Mouse (Mus musculus) thymus, postnatal 10 days (tissue): ENCODE measurements at regions not wholly inside any gene's neighbourhood (a gene's known extent, or its start where the extent isn't known, plus 50 kb on each side); places are given as distances from the start of the nearest gene placed in this dataset.

Experiments used
- DNase-seq, 2 experiments: peaks; one replicate each; pipeline ENCODE4 v3.0.0; 2021; ENCODE audit warnings: low spot score in 2 of 2

DNA sequence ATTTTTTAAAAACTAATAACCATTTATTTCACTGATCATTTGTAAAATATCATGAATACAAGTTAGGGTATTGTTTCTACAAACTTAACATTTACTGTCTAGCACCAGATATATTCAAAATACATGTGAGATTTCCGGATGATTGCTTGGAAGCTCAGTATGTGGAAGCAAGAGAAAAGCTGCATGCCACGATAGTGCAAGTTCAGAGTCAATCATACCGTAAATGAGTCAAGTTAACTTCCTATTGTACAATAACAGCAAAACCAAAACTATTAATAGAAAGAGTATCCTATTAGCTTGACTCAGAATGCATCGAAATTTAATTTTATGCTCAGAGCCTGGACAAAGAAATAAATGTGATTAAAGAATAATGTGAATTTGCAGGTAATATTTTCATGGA lies 1284.6 kb upstream of the Cited2 start:
- DNase-seq: no peak

DNA sequence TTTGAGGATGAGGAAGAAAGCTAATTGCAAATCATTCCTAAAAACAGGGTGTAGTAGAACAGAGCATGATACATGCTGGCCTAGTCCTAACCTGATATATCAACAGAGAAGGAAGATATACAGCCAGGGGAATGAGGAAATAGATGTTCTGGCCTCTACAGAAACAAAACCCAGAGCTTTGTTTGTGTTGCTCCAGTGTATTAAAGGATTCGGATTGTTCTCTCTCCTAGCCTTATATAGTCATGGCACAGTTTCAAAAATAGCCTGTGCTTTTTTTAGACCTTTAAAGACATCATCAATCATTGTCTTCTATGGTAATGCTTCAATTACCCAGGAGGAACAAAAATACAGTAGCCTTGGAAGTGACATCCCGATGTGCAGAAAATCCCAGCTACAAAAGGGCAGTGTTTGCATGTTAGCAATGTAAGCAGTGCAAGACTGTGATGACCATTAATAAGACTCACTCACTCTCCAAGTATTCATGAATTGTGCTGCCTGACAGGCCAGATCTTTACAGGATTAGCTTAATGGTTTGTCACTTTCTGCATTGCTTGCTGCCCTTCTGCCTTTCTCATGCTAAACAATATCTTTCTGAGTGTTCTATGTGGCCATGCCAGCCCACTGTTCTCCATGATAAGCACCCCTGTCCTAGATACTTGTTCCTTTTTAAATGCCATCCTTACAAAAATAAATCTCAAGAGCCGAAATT lies 1281.9 kb upstream of the Cited2 start:
- DNase-seq: no peak

GRCm38 (mm10) chr10:16441661-16442072 lies 1281.4 kb upstream of the Cited2 start:
- no peak for DNase-seq

- DNase-seq: no peak
These were observed 1279.1 kb upstream of the Cited2 start for GRCm38 (mm10) chr10:16443901-16444300.

DNA sequence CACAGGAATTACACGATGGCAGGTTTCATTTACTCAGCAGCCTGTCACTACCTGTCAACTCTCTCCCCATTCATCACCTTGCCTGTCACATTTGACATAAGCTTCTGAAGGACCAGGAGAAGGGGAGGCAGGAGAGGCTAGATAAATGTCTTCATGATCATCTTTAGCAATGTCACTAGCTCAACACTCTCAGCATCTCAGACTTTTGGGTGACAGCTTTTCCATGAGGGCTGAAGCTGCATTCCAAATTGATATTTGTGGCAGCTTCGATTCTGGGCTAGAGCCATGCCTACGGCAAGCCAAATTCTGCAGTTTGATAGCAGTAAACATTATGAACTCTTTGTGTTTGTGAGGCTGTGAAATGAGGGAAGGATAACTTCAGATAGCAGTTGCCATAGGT lies 1255.1 kb upstream of the Cited2 start:
- DNase-seq: no peak

DNA sequence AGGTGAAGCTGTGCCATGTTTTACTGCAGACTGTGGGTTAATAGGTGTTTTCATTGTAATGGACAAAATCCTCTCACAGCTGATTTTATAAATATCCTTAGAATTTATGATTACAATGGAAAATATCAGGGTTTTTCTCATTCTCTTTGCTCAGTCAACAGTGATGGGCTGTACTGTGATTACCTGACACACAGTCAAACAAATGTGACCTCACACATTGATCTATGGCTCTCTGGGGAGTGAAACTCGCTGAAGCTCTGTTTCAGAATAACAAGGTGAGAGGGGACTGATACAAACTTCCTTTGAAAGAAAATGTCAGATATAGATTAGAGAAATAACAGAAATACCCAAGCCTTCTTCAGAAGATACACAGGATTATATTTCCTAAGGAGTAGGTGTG lies 1253.3 kb upstream of the Cited2 start:
- no peak for DNase-seq

GRCm38 (mm10) chr10:16473952-16474521 lies 1249.0 kb upstream of the Cited2 start:
- no peak for DNase-seq

GRCm38 (mm10) chr10:16498580-16498979 lies 1224.4 kb upstream of the Cited2 start:
- DNase-seq: no peak

- no peak for DNase-seq
These were observed 1215.3 kb upstream of the Cited2 start for GRCm38 (mm10) chr10:16507681-16508080.

- DNase-seq: no peak
These were observed 1214.9 kb upstream of the Cited2 start for GRCm38 (mm10) chr10:16508161-16508560.

- DNase-seq: no peak
These were observed 1208.4 kb upstream of the Cited2 start for GRCm38 (mm10) chr10:16514656-16515055.

GRCm38 (mm10) chr10:16521895-16522294 lies 1201.1 kb upstream of the Cited2 start:
- no peak for DNase-seq

GRCm38 (mm10) chr10:16524101-16524500 lies 1198.9 kb upstream of the Cited2 start:
- no peak for DNase-seq

DNA sequence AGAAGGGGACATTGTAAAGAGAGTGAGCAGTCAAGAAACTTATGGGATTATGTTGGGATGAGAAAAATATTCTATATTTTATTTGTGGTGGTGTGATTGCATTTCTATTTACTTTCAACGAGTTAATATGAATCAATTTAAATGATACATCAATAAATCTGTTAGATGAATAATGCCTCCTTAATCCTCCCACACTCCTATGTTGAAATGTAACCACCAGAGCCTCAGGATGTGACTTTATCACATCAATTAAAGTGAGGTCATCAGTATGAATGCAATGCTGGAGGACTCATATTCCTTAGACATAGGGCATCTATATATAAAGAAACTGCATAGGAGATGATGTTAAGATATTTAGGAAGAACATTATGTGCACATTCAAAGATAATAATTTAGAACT lies 1195.3 kb upstream of the Cited2 start:
- no peak for DNase-seq

DNA sequence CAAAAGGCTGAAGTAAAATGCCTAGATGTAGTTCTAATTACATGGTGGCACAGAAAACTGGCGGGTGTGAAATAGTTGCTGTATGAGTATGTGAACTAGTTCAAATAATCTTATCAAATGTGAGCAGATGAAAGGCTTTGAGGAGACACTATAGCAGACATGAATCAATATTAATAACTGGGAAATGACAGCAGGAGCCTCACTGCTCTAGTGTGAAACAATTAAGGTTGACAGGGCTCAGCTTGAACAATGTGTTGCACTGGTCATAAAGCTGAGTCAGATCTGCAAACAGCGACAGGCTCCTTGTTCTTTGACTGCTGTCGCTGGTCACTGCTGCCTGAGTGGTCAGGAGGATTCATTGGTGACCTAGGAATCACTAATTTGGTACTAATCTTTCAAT lies 1185.4 kb upstream of the Cited2 start:
- no peak for DNase-seq

DNA sequence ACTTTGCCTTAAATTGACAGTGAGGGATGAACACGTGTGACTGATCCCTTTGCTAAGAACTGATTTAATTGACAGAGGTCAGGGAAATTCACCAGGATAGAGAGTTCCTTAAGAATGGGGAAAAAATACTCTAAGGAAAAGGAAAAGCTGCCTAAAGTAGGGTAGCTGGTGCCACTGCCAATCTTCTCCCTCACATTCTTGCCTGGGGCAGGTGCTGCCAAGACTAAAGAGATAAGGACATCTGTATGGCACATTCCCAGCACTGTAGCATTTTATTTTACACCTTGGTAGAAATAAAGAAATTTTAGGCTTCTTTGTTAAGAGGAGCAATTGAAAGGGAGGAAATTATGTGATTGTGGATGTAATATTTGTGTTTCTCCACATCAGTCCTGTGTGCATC lies 1184.6 kb upstream of the Cited2 start:
- no peak for DNase-seq

- no peak for DNase-seq
These were observed 1177.6 kb upstream of the Cited2 start for GRCm38 (mm10) chr10:16545445-16545844.

DNA sequence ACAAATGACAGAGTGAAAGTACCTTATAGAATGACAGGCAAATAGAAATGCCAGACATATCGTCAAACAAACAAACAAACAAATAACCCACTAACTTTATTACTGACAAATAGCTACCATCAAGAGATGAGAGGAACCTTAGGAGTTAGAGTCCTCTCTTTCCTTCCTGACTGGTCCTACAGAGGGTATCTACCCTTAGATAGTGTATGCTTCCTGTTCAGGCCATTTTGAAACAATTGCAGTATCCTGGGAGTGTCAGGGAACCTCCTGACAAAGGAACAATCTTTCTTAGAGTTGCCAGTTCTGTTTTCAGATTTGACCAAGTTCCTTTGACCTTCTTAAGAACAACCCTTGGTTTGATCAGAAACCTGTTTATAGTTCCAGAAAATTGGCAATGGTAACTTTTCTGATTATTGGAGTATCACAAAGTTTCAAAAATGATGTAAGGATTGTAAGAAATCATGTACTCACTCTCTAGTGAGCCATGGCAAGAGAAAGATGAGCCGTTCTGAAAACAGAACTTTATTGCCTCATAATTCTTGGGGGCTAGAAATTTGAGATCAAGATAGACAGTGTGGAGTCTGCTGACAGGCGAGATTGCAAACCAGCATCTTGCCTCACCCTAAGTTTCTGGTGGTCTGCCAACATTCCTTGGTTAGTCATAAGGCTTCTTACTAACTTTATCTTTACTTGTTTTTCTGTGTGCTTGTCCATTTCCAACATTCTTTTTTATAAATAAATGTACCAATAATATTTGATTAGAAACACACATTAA lies 1170.0 kb upstream of the Cited2 start:
- DNase-seq: no peak

GRCm38 (mm10) chr10:16574568-16574967 lies 1148.5 kb upstream of the Cited2 start:
- no peak for DNase-seq

DNA sequence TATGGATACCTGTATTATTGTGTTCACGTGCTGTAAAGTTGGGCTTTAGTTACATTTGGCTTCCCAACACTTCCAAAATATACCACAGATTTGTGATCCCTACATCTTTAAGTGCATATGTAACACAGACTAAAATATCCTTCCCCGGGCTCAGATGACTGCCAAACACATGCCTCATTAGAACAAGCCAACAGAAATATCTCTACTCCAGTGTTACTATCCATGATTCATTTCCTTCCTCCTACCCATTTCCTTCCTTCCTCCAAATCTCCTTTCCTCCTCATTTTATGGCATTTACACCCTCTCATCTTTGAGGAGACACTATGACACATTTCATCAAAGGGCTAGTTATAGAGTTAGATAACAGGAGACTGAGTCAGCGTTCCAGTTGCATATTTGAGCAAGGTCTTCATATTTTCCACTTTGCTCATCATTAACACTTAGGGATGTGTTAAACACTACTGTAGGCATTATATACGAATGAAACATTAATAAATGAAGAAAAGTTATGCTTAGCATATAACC lies 1144.4 kb upstream of the Cited2 start:
- DNase-seq: no peak

- no peak for DNase-seq
These were observed 1142.8 kb upstream of the Cited2 start for GRCm38 (mm10) chr10:16580200-16580599.

DNA sequence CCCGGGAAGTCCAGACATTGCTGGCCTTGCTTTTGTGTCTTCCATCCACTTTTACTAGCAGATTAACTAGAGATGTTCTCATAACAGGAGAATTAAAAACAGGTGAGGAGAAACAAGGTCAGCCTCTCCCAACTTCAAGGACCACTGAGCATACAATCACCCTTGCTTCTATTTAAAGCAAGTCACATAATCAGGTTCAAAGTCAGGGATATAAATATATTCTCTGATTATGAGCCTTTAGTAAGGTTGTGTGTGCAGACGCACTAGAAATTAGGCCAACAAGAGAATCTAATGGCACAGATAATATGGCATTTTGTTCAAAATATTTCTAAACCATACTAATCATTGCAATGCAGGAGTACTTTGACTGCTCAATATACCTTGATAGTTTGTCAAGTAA lies 1134.2 kb upstream of the Cited2 start:
- no peak for DNase-seq

- DNase-seq: no peak
These were observed 1133.6 kb upstream of the Cited2 start for GRCm38 (mm10) chr10:16589399-16589798.
